Mouse (Mus musculus) heart, embryonic 16.5 days (tissue): ENCODE data around the gene Gm17361. TPM values are rescaled to one million over a fixed set of nuclear protein-coding genes. Genes with fewer than 3 reads are reported as not detected.
"Not testable (repeated sequence)": the region's sequence is repeated elsewhere in the genome, so short reads cannot be mapped to it uniquely, and the experiment has no call there.

ENCODE experiments used
- ATAC-seq: fragments of 200-750 bp; cut with Nextera tagmentation; replicated peaks from 2 replicates; pipeline ENCODE4 v1.8.0; 2017; ENCODE audit warnings: moderate number of reproducible peaks; ENCODE audit not compliant: insufficient read depth, low FRiP score; ENCODE audit errors: extremely low read depth
- H3K27ac ChIP-seq: fragments of 300-500 bp; sonication (generic); 2 replicates; pipeline ENCODE4 v1.5.1; 2014; ENCODE audit warnings: mild to moderate bottlenecking, low read length, control low read depth, moderate library complexity
- H3K27me3 ChIP-seq: fragments of 300-500 bp; sonication (generic); 2 replicates; pipeline ENCODE4 v1.6.1; 2014; ENCODE audit warnings: low read length, mixed read lengths; ENCODE audit not compliant: control insufficient read depth, insufficient read depth
- H3K36me3 ChIP-seq: fragments of 300-500 bp; sonication (generic); 2 replicates; pipeline ENCODE4 v1.6.1; 2014; ENCODE audit not compliant: control insufficient read depth, insufficient read depth
- H3K4me1 ChIP-seq: fragments of 300-500 bp; sonication (generic); 2 replicates; pipeline ENCODE4 v1.6.1; 2014; ENCODE audit warnings: low read length, mixed read lengths; ENCODE audit not compliant: control insufficient read depth, insufficient read depth
- H3K4me2 ChIP-seq: fragments of 300-500 bp; sonication (generic); 2 replicates; pipeline ENCODE4 v1.6.1; 2014; ENCODE audit warnings: low read depth, mild to moderate bottlenecking, control low read depth, low read length
- H3K4me3 ChIP-seq: fragments of 300-500 bp; sonication (generic); 2 replicates; pipeline ENCODE4 v1.5.1; 2014; ENCODE audit warnings: mild to moderate bottlenecking, control low read depth, low read length
- H3K9ac ChIP-seq: fragments of 300-500 bp; sonication (generic); 2 replicates; pipeline ENCODE4 v1.6.1; 2014; ENCODE audit warnings: low read length, control low read depth
- H3K9me3 ChIP-seq: fragments of 300-500 bp; sonication (generic); replicated peaks from 2 replicates; pipeline ENCODE4 v1.6.1; 2016; ENCODE audit warnings: low read length; ENCODE audit not compliant: control insufficient read depth
- WGBS: fragments of 180-500 bp; shearing (Covaris S2); extraction: QIAGEN DNeasy Blood & Tissue Kit; methylation state at CpG from one replicate; pipeline ENCODE4 v1.1.7; 2014; 5-methylcytosine and 5-hydroxymethylcytosine counted together
- polyA plus RNA-seq: library from polyadenylated mRNA; unstranded; fragments of >200 nt; fragmentation: Nextera tagmentation; extraction: Ambion mirVana; gene quantifications from 2 replicates; pipeline ENCODE4 v1.2.1, GENCODE M21; 2015

Gm17361 gene
- polyA plus RNA-seq = not detected in 2 replicates

DNA sequence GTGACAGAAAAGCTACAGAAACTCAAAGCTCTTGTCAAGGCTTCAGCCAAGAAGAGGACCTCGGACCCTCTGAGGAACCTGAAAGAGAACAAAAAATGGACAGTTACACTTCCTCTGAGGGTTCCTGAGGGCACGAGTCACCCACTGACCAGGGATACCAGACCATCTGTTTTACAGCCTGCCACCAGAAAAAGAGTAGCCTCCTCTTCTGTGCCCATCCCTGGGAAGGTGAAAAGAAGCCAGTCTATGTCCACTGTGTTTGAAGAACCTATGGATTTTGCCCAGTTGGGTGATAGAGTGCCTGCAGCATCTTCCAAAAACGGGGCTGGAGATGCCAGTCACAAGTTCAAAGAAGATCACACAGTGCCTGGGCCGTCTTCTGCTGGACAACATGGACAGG lies at the start of gene Gm17361:
Gene Gm17361 (plus strand): TSS at position 301 of the 400 bp plus-strand sequence.
- not testable (repeated sequence) for H3K9me3 ChIP-seq, H3K4me2 ChIP-seq, ATAC-seq, H3K27me3 ChIP-seq, H3K4me3 ChIP-seq, H3K9ac ChIP-seq, H3K27ac ChIP-seq, H3K36me3 ChIP-seq, H3K4me1 ChIP-seq
- WGBS = no CpG with 5 or more reads among the region's 4 CpGs
